Mouse (Mus musculus) stomach, embryonic 14.5 days (tissue): Measurements from ENCODE around the gene Ttc38. TPM values are rescaled to one million over a fixed set of nuclear protein-coding genes. Genes with fewer than 3 reads are reported as not detected.

Experiments
- ATAC-seq: fragments of 200-750 bp; cut with Nextera tagmentation; 2 replicates; pipeline ENCODE4 v1.8.0; 2017; ENCODE audit warnings: low read depth, moderate TSS enrichment; ENCODE audit not compliant: insufficient number of reproducible peaks, insufficient read depth, low FRiP score
- H3K27ac ChIP-seq: fragments of 300-500 bp; sonication (generic); 2 replicates; pipeline ENCODE4 v1.5.1; 2014; ENCODE audit warnings: mild to moderate bottlenecking, low read length, moderate library complexity, mixed read lengths
- H3K27me3 ChIP-seq: fragments of 300-500 bp; sonication (generic); 2 replicates; pipeline ENCODE4 v1.6.1; 2014; ENCODE audit warnings: low read length, control low read depth, mixed read lengths; ENCODE audit not compliant: control insufficient read depth, insufficient read depth
- H3K36me3 ChIP-seq: fragments of 300-500 bp; sonication (generic); 2 replicates; pipeline ENCODE4 v1.6.1; 2014; ENCODE audit warnings: mild to moderate bottlenecking, control low read depth, low read length, moderate library complexity, mixed read lengths; ENCODE audit not compliant: control insufficient read depth, insufficient read depth
- H3K4me1 ChIP-seq: fragments of 300-500 bp; sonication (generic); 2 replicates; pipeline ENCODE4 v1.6.1; 2014; ENCODE audit warnings: low read length, control low read depth, mixed read lengths; ENCODE audit not compliant: control insufficient read depth, insufficient read depth
- H3K4me2 ChIP-seq: fragments of 300-500 bp; sonication (generic); replicated peaks from 2 replicates; pipeline ENCODE4 v1.6.1; 2014; ENCODE audit warnings: low read depth, low read length, control low read depth
- H3K4me3 ChIP-seq: fragments of 300-500 bp; sonication (generic); 2 replicates; pipeline ENCODE4 v1.5.1; 2014; ENCODE audit warnings: low read depth, low read length, control low read depth
- H3K9ac ChIP-seq: fragments of 300-500 bp; sonication (generic); replicated peaks from 2 replicates; pipeline ENCODE4 v1.6.1; 2014; ENCODE audit warnings: low read depth, mild to moderate bottlenecking, control low read depth, low read length, moderate library complexity, mixed read lengths
- H3K9me3 ChIP-seq: fragments of 300-500 bp; sonication (generic); 2 replicates; pipeline ENCODE4 v1.6.1; 2016; ENCODE audit warnings: low read depth, low read length, control low read depth; ENCODE audit not compliant: control insufficient read depth
- WGBS: fragments of 180-500 bp; shearing (Covaris S2); extraction: QIAGEN DNeasy Blood & Tissue Kit; methylation state at CpG from one replicate; pipeline ENCODE4 v1.1.7; 2014; 5-methylcytosine and 5-hydroxymethylcytosine counted together
- polyA plus RNA-seq: library from polyadenylated mRNA; unstranded; fragments of >200 nt; fragmentation: Nextera tagmentation; extraction: Ambion mirVana; gene quantifications from 2 replicates; pipeline ENCODE4 v1.2.1, GENCODE M21; 2014

Gene Ttc38
- polyA plus RNA-seq, 1 experiment from 2014 or later: 6.7 TPM

DNA sequence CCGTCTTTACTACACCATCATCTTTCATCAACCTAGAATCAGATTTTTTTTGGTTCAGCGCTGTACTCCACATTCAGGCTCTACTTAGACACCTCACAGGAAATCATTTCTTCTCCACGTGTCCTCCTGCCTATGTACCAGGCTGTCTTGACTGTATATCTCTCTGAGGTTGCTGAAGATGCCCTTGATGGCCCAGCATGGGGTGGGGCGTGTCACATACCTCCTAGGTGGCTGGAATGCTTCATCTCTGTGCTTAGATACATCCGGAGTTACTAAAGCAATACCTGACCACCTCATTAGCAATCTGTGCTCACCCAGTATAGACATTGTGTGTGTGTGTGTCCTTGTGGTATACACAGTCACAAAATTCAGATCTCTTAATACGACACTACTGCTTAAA is 36.6 kb upstream of the Ttc38 start:
- Histone ChIP-seq H3K9me3 (no peaks in the 10 kb centered on the region), H3K27ac (no peak overlapping the region), H3K36me3 (no peaks in the 10 kb centered on the region), H3K4me3 (no peak overlapping the region), H3K4me2 (no peak overlapping the region), H3K9ac (no peak overlapping the region), H3K4me1 (no peaks in the 10 kb centered on the region), H3K27me3 (no peaks in the 10 kb centered on the region)
- 76% methylated on average over 6 of the region's 6 CpGs for WGBS
- no peak for ATAC-seq

- H3K36me3 ChIP-seq: no peaks in the 10 kb centered on the region
- ATAC-seq: no peak
- H3K4me3 ChIP-seq: no peak overlapping the region
- H3K9me3 ChIP-seq: no peaks in the 10 kb centered on the region
- WGBS: 94% methylated on average over 8 of the region's 8 CpGs
- no peak overlapping the region for H3K27ac ChIP-seq
- H3K4me2 ChIP-seq: no peak overlapping the region
- no peaks in the 10 kb centered on the region for H3K4me1 ChIP-seq
- no peaks in the 10 kb centered on the region for H3K27me3 ChIP-seq
- H3K9ac ChIP-seq: no peak overlapping the region
These were observed 33.4 kb upstream of the Ttc38 start for GRCm38 (mm10) chr15:85798676-85799075.

DNA sequence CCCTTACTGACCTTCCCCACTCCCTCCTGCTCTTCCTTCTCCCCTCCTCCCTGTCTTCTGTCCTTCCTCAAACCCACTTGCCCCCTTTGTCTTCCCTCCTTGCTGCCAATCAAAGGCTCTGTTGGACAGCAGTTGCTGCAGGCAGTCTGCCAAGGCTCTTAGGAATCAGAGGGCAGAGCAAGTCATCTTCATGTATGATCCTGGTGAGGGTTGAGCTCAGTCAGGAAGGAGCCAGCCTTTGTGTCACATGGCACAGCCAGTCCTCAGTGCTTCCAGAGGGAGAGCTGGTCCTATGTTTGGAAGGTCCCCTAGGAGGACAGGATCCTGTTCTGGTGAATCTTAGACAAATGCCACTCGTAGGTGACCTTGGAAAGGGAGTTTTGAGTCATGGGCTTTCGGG is 29.2 kb upstream of the Ttc38 start:
- Histone ChIP-seq H3K36me3 (no peaks in the 10 kb centered on the region), H3K4me1 (no peaks in the 10 kb centered on the region), H3K9me3 (no peaks in the 10 kb centered on the region), H3K4me2 (no peak overlapping the region), H3K9ac (no peak overlapping the region), H3K27ac (no peak overlapping the region), H3K27me3 (no peaks in the 10 kb centered on the region), H3K4me3 (no peak overlapping the region)
- ATAC-seq: no peak
- 76% methylated on average over 2 of the region's 2 CpGs for WGBS

- Histone ChIP-seq H3K9me3 (no peaks in the 10 kb centered on the region), H3K27ac (no peak overlapping the region), H3K4me1 (peaks cover 8% of the 10 kb centered on the region; the same call in 1 of the 2 replicates), H3K27me3 (no peaks in the 10 kb centered on the region), H3K36me3 (no peaks in the 10 kb centered on the region), H3K4me3 (no peak overlapping the region), H3K9ac (no peak overlapping the region), H3K4me2 (no peak overlapping the region)
- WGBS: 76% methylated on average over 4 of the region's 4 CpGs
- no peak for ATAC-seq
These were observed 25.2 kb upstream of the Ttc38 start for GRCm38 (mm10) chr15:85806886-85807285.

DNA sequence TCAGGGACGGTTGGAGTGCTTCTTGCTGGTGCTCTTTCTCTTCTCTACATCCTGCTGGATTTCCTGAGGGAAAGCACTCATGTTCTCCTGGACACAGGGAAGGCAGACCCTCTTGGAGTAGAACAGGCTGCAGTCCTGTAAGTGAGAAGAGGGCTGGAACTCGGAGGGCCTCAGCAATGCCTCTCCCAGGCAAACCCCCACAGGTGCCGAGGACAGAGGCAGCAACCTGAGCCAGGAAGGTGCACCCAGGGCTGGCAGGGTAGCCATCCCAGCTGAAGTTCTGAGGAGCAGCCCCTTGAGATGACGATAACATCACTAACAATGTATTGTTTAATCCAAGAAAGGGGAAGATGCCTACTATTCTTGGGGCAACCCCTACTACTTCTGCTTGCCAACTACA is 24.7 kb upstream of the Ttc38 start:
- ATAC-seq: no peak
- no peaks in the 10 kb centered on the region for H3K36me3 ChIP-seq
- H3K4me2 ChIP-seq: no peak overlapping the region
- peaks cover 8% of the 10 kb centered on the region; the same call in 1 of the 2 replicates for H3K4me1 ChIP-seq
- H3K27ac ChIP-seq: no peak overlapping the region
- H3K9me3 ChIP-seq: no peaks in the 10 kb centered on the region
- WGBS: 85% methylated on average over 4 of the region's 4 CpGs
- H3K27me3 ChIP-seq: no peaks in the 10 kb centered on the region
- H3K9ac ChIP-seq: no peak overlapping the region
- H3K4me3 ChIP-seq: no peak overlapping the region

DNA sequence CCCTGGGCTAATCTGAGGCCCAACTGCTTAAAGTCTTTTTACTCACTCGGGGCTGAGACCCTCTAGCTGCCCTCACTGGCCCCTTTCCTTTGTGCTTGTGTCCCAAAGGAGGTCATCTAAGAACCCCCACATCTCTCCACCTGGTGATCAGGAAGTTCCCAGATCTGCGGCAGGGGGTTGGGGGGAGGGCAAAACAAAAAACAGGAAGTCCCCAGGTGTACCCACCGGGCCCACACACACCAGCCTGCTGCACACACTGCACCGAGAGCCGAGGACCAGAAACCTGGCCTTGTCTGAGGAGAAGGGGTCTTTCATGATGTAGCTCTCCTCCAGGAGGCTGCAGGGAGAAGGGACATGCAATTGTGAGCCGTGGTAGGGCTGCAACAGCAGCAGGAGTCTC is 24.1 kb upstream of the Ttc38 start:
- WGBS: 74% methylated on average over 6 of the region's 6 CpGs
- Histone ChIP-seq H3K36me3 (no peaks in the 10 kb centered on the region), H3K4me1 (peaks cover 8% of the 10 kb centered on the region; the same call in 1 of the 2 replicates), H3K9me3 (no peaks in the 10 kb centered on the region), H3K27ac (no peak overlapping the region), H3K27me3 (no peaks in the 10 kb centered on the region), H3K4me2 (no peak overlapping the region), H3K4me3 (no peak overlapping the region), H3K9ac (no peak overlapping the region)
- ATAC-seq: no peak

DNA sequence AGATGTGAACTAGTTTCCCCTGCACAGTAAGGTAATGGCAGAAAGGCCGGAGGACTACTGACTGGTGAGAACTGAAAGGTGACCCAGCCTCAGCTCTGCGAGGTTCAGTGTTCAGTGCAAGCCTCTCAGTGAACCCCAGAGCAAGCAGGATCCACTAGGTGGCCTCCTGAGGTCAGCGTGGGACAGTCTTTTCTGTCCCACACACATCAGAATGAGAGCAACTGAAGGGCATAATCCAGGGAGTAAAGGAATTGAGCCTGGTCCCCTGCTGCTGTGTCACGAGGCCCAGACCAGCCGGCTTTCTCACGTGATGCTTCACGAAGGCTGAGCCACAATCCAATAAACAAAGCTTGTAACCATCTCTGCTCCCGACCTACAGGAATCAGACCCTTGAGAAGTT is 23.7 kb upstream of the Ttc38 start:
- H3K4me1 ChIP-seq: peaks cover 8% of the 10 kb centered on the region; the same call in 1 of the 2 replicates
- H3K4me3 ChIP-seq: no peak overlapping the region
- ATAC-seq: no peak
- H3K27ac ChIP-seq: no peak overlapping the region
- H3K4me2 ChIP-seq: no peak overlapping the region
- WGBS: 56% methylated on average over 8 of the region's 8 CpGs
- no peaks in the 10 kb centered on the region for H3K36me3 ChIP-seq
- H3K27me3 ChIP-seq: no peaks in the 10 kb centered on the region
- H3K9me3 ChIP-seq: no peaks in the 10 kb centered on the region
- H3K9ac ChIP-seq: no peak overlapping the region

DNA sequence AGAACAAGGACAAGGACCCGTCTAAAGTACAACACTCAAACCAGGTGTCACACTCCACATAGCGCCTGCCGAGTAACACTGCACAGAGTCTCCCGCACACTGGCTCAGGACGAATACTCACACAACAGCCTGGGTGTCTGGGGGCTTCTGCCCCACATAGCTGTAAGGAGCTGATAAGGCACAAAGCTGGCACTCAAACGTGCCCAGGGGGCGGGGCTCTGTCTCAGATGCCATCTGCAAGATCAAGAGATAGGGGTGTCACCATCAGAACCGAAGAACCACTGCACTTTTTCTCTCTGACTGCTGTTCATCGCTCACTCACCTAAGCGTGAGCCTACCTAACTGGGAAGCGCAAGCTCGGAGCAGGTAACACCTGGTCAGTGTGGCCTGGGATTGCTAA is 23.0 kb upstream of the Ttc38 start:
- no peak for ATAC-seq
- no peak overlapping the region for H3K27ac ChIP-seq
- H3K36me3 ChIP-seq: no peaks in the 10 kb centered on the region
- 86% methylated on average over 12 of the region's 12 CpGs for WGBS
- H3K9ac ChIP-seq: no peak overlapping the region
- H3K4me2 ChIP-seq: no peak overlapping the region
- H3K4me1 ChIP-seq: peaks cover 8% of the 10 kb centered on the region; the same call in 1 of the 2 replicates
- no peaks in the 10 kb centered on the region for H3K9me3 ChIP-seq
- H3K4me3 ChIP-seq: no peak overlapping the region
- no peaks in the 10 kb centered on the region for H3K27me3 ChIP-seq

DNA sequence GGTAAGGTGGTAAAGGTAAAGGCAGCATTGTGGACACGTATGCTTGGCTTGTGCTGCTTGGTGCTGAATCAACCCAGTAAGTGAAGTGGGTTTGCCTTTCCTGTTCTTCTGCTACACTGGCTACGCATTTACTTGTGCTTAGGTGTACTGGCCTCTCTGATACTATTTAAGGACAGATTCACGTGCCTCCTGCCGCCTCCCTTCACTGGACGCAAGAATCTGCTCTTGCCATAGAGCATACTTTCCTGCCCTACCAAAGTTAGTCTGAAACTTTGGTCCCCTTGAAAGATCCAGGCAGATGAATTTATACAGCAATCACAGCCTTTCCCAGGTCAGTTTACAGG is 21.7 kb upstream of the Ttc38 start:
- Histone ChIP-seq H3K4me3 (peak overlapping the region; percentile 81; the same call in 1 of the 2 replicates), H3K9me3 (no peaks in the 10 kb centered on the region), H3K36me3 (no peaks in the 10 kb centered on the region), H3K27me3 (no peaks in the 10 kb centered on the region), H3K4me2 (peak overlapping the region; percentile 91), H3K9ac (no peak overlapping the region), H3K4me1 (peaks cover 8% of the 10 kb centered on the region; the same call in 1 of the 2 replicates), H3K27ac (no peak overlapping the region)
- 81% methylated on average over 5 of the region's 5 CpGs for WGBS
- no peak for ATAC-seq
